ENCODE assay signal across 10 mouse cellular contexts in genomic region chr3:101948572-101948971, GRCm38 (mm10). TPM values are rescaled to one million over a fixed set of nuclear protein-coding genes. Genes with fewer than 3 reads are reported as not detected.
A peak's percentile ranks its signal among the peaks of the same experiment; 100 is the strongest.
DNase-seq lines count a peak whose midpoint lies in the region; ATAC-seq lines count a peak whose summit lies in the region.
"Had no signal": no experiment of that assay in that cellular context is flagged by ENCODE, and none has a peak within 500 bp of the region (broad histone marks: within the 10 kb centered on the region; RNA-seq: fewer than 3 reads in every experiment).

No protein-coding gene starts in this region.

- H3K4me1 ChIP-seq in heart, embryonic 10.5 days = peaks cover 13% of the 10 kb centered on the region
- no peaks in the 10 kb centered on the region; the same call in 1 of the 2 replicates for H3K4me1 ChIP-seq in hindbrain, embryonic 14.5 days (replicated peaks; ENCODE audit: control insufficient read depth, insufficient read depth, low read length)

- no peak for ATAC-seq in hindbrain, embryonic 14.5 days (ENCODE audit: low FRiP score)

- WGBS in heart, embryonic 10.5 days = 64% methylated on average over 3 of the region's 3 CpGs
- WGBS in hindbrain, embryonic 14.5 days = 73% methylated on average over 3 of the region's 3 CpGs

- H3K27ac ChIP-seq in heart, embryonic 10.5 days = no peak overlapping the region
- H3K27ac ChIP-seq in hindbrain, embryonic 14.5 days = no peak overlapping the region

- H3K4me2 ChIP-seq in hindbrain, embryonic 14.5 days (replicated peaks) = no peak overlapping the region

- peak; percentile 34 to 47 for DNase-seq in heart, adult 18-20 months
- no peak for DNase-seq in heart, embryonic 10.5 days (ENCODE audit: low spot score)
- peak; percentile 86 for DNase-seq in NIH3T3 (ENCODE audit: low read depth)
- peak; percentile 7 for DNase-seq in heart, postnatal 25 days (ENCODE audit: low spot score)
- DNase-seq in lung, postnatal 4 days = peak; percentile 43 to 54
- no peak for DNase-seq in B cell, adult 2 months
- DNase-seq in hindbrain, embryonic 14.5 days (ENCODE audit: low spot score) = no peak
- DNase-seq in left cerebral cortex, adult 9 months (ENCODE audit: low spot score in 2 of 2) = no peak
- DNase-seq: cerebellum, adult 11 months; left cerebral cortex, postnatal 4 days had no signal

- intact Hi-C loops in heart, postnatal 25 days (cut with DNase I) = no loop called here

- no peak overlapping the region for H3K9ac ChIP-seq in hindbrain, embryonic 14.5 days

- H3K36me3 ChIP-seq in heart, embryonic 10.5 days = no peaks in the 10 kb centered on the region
- H3K36me3 ChIP-seq in hindbrain, embryonic 14.5 days (replicated peaks; ENCODE audit: control insufficient read depth, insufficient read depth) = no peaks in the 10 kb centered on the region

- H3K9me3 ChIP-seq in heart, embryonic 10.5 days = no peaks in the 10 kb centered on the region
- no peaks in the 10 kb centered on the region for H3K9me3 ChIP-seq in hindbrain, embryonic 14.5 days (ENCODE audit: control insufficient read depth, low read length)

- H3K27me3 ChIP-seq in heart, embryonic 10.5 days (ENCODE audit: insufficient read depth, poor library complexity, severe bottlenecking) = no peaks in the 10 kb centered on the region
- no peaks in the 10 kb centered on the region for H3K27me3 ChIP-seq in hindbrain, embryonic 14.5 days (ENCODE audit: control insufficient read depth, insufficient read depth, low read length)

- H3K4me3 ChIP-seq in heart, embryonic 10.5 days = no peak overlapping the region
- H3K4me3 ChIP-seq in hindbrain, embryonic 14.5 days (replicated peaks; ENCODE audit: low read length) = no peak overlapping the region

RNA-seq across cellular contexts. Expression of gene Slc22a15, which starts 24.3 kb away (rescaled TPM):
- total RNA-seq in heart, adult 18-20 months (2021) = 1 to 10 TPM; 1.4 to 2.9 TPM
- 4.1 and 6.3 TPM in 2 replicates for polyA plus RNA-seq in heart, embryonic 10.5 days (2016; fragmentation: Nextera tagmentation; extraction: Ambion mirVana)
- total RNA-seq in heart, postnatal 25 days (2021) = 1 to 10 TPM; 2.2 to 2.7 TPM
- 6.1 and 6.4 TPM in 2 replicates for polyA plus RNA-seq in hindbrain, embryonic 14.5 days (2014; fragmentation: Nextera tagmentation; extraction: Ambion mirVana)

Comparison
In these comparisons a context has a peak if more than half of its experiments do, and no peak if none do; other contexts are left out.
1. DNase-seq: peak in heart, adult 18-20 months (2 of 2), NIH3T3 (single experiment), heart, postnatal 25 days (single experiment) and lung, postnatal 4 days (2 of 2); none in heart, embryonic 10.5 days (single experiment), B cell, adult 2 months (0 of 2), hindbrain, embryonic 14.5 days (single experiment) and left cerebral cortex, adult 9 months (0 of 2).